Mouse (Mus musculus) intestine, embryonic 14.5 days (tissue): ENCODE data around the gene Ncf4. TPM values are rescaled to one million over a fixed set of nuclear protein-coding genes. Genes with fewer than 3 reads are reported as not detected.

Experiments
- ATAC-seq: fragments of 200-750 bp; cut with Nextera tagmentation; replicated peaks from 2 replicates; pipeline ENCODE4 v1.8.0; 2017; ENCODE audit warnings: low read depth, moderate number of reproducible peaks, moderate TSS enrichment, moderate library complexity; ENCODE audit not compliant: low FRiP score, low TSS enrichment
- DNase-seq: peaks from one replicate; pipeline ENCODE4 v3.0.0-alpha.2; 2018; ENCODE audit warnings: low spot score
- H3K27ac ChIP-seq: fragments of 300-500 bp; sonication (generic); 2 replicates; pipeline ENCODE4 v1.5.1; 2014; ENCODE audit warnings: low read depth, mild to moderate bottlenecking, control low read depth
- H3K27me3 ChIP-seq: fragments of 300-500 bp; sonication (generic); replicated peaks from 2 replicates; pipeline ENCODE4 v1.6.1; 2014; ENCODE audit warnings: low read length, control low read depth; ENCODE audit not compliant: control insufficient read depth, insufficient read depth
- H3K36me3 ChIP-seq: fragments of 300-500 bp; sonication (generic); 2 replicates; pipeline ENCODE4 v1.6.1; 2014; ENCODE audit warnings: low read length, control low read depth; ENCODE audit not compliant: control insufficient read depth, insufficient read depth
- H3K4me1 ChIP-seq: fragments of 300-500 bp; sonication (generic); replicated peaks from 2 replicates; pipeline ENCODE4 v1.6.1; 2014; ENCODE audit warnings: low read length, control low read depth, mixed read lengths; ENCODE audit not compliant: control insufficient read depth, insufficient read depth
- H3K4me2 ChIP-seq: fragments of 300-500 bp; sonication (generic); 2 replicates; pipeline ENCODE4 v1.6.1; 2014; ENCODE audit warnings: low read length
- H3K4me3 ChIP-seq: fragments of 300-500 bp; sonication (generic); 2 replicates; pipeline ENCODE4 v1.5.1; 2014; ENCODE audit warnings: low read depth, low read length, control low read depth, mixed read lengths
- H3K9ac ChIP-seq: fragments of 300-500 bp; sonication (generic); 2 replicates; pipeline ENCODE4 v1.6.1; 2014; ENCODE audit warnings: mild to moderate bottlenecking, low read length
- H3K9me3 ChIP-seq: fragments of 300-500 bp; sonication (generic); 2 replicates; pipeline ENCODE4 v1.6.1; 2016; ENCODE audit warnings: low read length, control low read depth; ENCODE audit not compliant: control insufficient read depth
- WGBS: fragments of 180-500 bp; shearing (Covaris S2); extraction: QIAGEN DNeasy Blood & Tissue Kit; methylation state at CpG from one replicate; pipeline ENCODE4 v1.1.7; 2014; 5-methylcytosine and 5-hydroxymethylcytosine counted together
- polyA plus RNA-seq: library from polyadenylated mRNA; unstranded; fragments of >200 nt; fragmentation: Nextera tagmentation; extraction: Ambion mirVana; gene quantifications from 2 replicates; pipeline ENCODE4 v1.2.1, GENCODE M21; 2014

Gene Ncf4
- polyA plus RNA-seq, 1 experiment from 2014 or later = 4.1 TPM

DNA sequence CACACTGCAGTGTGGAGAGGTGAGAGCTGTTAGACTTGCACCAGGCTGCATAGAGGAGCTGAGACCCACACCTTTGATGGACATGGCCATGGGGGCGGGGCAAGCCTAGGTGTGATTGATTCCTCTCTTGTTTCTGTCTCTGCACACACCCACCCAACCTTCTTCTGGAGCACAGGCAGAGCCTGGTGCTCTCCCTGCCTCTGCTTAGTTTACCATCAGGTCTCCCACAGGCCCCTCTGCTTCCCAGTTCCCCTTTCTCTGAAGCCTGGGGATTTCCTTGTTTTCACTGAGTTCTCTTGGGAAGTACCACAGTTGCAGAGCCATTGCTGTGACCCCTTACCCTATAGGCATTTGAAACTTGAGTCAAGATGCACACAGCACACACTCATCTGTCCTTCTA lies 54.0 kb downstream of the Ncf4 start:
- Histone ChIP-seq H3K9me3 (no peaks in the 10 kb centered on the region), H3K9ac (no peak overlapping the region), H3K4me2 (no peak overlapping the region), H3K27me3 (no peaks in the 10 kb centered on the region), H3K4me3 (no peak overlapping the region), H3K4me1 (no peaks in the 10 kb centered on the region), H3K27ac (no peak overlapping the region), H3K36me3 (no peaks in the 10 kb centered on the region)
- WGBS = 79% methylated on average over 1 of the region's 1 CpGs
- no peak for DNase-seq
- ATAC-seq = no peak

DNA sequence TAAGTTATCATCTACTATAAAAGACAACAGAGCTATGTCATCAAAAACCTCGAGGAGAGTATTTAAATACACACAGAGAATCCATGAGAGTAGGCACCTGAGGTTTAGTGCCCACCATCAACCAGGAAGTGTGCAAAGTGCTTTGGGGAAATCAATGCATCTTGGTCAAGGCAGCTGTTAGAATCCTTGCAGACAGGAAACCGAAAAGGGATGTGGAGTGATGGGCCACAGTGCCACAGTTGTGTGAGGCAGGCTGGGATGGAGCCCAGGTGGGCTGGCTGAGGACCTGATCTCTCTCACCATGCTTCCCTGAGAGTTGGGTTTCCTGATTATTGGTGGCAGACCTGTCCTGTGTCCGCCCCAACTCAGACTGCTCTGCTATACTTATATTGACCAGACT lies 55.0 kb downstream of the Ncf4 start:
- no peaks in the 10 kb centered on the region for H3K27me3 ChIP-seq
- H3K4me1 ChIP-seq = no peaks in the 10 kb centered on the region
- H3K4me3 ChIP-seq = no peak overlapping the region
- ATAC-seq (no peak), DNase-seq (no peak)
- no peaks in the 10 kb centered on the region for H3K9me3 ChIP-seq
- no peak overlapping the region for H3K27ac ChIP-seq
- 74% methylated on average over 3 of the region's 3 CpGs for WGBS
- no peak overlapping the region for H3K4me2 ChIP-seq
- no peaks in the 10 kb centered on the region for H3K36me3 ChIP-seq
- H3K9ac ChIP-seq = no peak overlapping the region

DNA sequence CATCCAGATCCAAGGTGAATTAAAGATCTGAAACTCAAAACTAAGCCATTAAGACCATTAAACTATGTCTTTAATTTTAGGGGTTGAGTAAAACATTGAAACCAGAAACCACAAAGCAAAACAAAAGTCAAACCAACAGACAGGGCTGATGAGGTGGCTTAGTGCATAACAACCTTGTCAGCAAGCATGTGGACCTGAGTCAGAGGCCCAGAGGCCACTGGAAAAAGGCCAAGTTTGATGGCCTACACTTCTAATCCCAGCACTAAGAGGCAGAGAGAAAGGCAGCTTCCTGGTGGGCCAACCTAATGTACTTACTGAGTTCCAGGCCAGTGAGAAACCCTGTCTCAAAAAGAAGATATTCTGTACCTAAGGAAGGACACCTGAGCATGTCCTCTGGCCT lies 56.2 kb downstream of the Ncf4 start:
- ATAC-seq (no peak), DNase-seq (no peak)
- no peaks in the 10 kb centered on the region for H3K9me3 ChIP-seq
- no peaks in the 10 kb centered on the region for H3K36me3 ChIP-seq
- no peak overlapping the region for H3K4me3 ChIP-seq
- no peaks in the 10 kb centered on the region for H3K4me1 ChIP-seq
- H3K27me3 ChIP-seq = peaks cover 4% of the 10 kb centered on the region; the same call in 1 of the 2 replicates
- H3K27ac ChIP-seq = no peak overlapping the region
- no peak overlapping the region for H3K9ac ChIP-seq
- H3K4me2 ChIP-seq = no peak overlapping the region

DNA sequence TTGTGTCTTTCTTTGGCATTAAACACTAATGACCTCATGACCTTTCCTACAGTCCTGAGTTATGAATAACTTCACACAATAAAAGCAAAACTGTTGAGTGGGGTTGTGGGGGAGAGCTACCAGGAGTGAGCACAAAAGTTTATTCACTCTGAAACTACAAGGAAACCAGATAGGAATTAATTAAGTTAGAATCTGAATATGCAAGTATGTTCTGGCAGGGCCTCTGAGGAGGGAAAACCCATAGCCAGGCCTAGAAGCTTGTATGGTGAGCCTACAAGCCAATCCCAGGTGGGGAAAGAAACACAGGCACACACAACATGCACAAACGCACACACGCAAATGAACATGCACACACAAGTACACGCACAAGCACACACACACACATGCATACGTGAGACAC lies 58.1 kb downstream of the Ncf4 start:
- Histone ChIP-seq H3K27me3 (peaks cover 4% of the 10 kb centered on the region; the same call in 1 of the 2 replicates), H3K4me1 (no peaks in the 10 kb centered on the region), H3K9me3 (no peaks in the 10 kb centered on the region), H3K36me3 (no peaks in the 10 kb centered on the region), H3K9ac (no peak overlapping the region), H3K4me3 (no peak overlapping the region), H3K4me2 (no peak overlapping the region), H3K27ac (no peak overlapping the region)
- no peak for DNase-seq
- no peak for ATAC-seq
- WGBS = 96% methylated on average over 4 of the region's 4 CpGs

DNA sequence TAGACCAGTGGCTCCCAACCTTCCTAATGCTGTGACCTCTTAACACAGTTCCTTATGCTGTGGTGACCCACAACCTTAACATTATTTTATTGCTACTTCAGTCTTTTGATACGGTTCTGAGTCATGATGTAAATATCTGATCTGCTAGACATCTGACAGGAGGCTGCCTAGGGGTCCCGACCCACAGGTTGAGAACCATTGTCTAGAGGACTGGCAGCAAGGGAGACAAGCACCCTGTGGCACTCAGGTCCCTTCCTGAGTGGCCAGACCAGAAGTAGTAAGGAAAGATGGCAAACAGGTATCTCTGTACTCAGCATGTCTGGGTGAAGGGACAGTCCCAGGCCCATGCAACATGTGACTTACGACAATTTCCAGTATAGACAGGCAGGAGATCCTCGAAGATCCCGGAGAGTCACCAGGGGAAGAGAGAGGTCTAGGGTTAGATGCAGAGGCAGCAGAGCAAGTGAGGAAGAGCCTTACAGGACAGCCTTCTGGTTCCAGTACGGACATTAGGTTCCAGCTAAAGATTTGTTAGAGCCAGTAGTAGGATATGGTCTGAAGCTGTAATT lies 59.1 kb downstream of the Ncf4 start:
- Histone ChIP-seq H3K4me3 (no peak overlapping the region), H3K9ac (no peak overlapping the region), H3K36me3 (no peaks in the 10 kb centered on the region), H3K4me2 (no peak overlapping the region), H3K27ac (no peak overlapping the region), H3K4me1 (no peaks in the 10 kb centered on the region), H3K9me3 (no peaks in the 10 kb centered on the region), H3K27me3 (peaks cover 4% of the 10 kb centered on the region; the same call in 1 of the 2 replicates)
- 80% methylated on average over 6 of the region's 6 CpGs for WGBS
- no peak for ATAC-seq
- DNase-seq = no peak

DNA sequence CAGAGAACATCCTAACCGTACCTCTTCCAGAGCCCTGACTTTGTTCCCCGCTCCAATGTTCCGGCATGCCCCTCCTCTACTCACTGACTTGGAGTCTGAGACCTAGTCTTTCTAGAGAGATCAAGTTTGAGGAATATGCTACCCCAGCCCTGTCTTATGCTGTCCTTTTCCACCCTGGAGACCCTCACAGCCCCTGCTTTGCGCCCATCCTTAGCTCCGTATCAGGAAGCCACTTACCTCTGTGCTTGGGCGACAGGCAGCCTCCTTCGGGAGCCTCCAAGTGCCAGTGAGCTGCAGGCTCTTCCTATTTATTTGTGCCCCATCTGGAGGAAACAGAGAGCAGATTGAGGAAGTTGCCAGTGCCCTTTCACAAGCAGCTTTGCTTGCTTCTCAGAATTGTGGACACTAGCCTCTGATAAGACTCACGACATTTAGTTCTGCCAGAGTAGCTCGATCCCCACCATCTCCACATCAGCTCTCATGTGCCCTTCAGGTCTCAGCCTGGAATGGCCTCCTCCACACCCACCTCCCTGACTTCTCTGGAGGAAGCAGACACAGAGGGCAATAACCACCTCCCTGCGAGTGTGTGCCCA lies 60.8 kb downstream of the Ncf4 start, which contains the start of gene Csf2rb2:
TSS of gene Csf2rb2 (minus strand) at position 381 of the 593 bp plus-strand sequence.
- Histone ChIP-seq H3K4me3 (no peak within 1 kb of the TSS), H3K27me3 (peaks cover 4% of the 10 kb centered on the region; the same call in 1 of the 2 replicates), H3K9ac (no peak within 1 kb of the TSS), H3K36me3 (no peaks in the 10 kb centered on the region), H3K4me1 (0 out of 2 replicates have a peak, but pooled peaks cover 5% of the 10 kb centered on the region), H3K9me3 (no peaks in the 10 kb centered on the region), H3K4me2 (no peak within 1 kb of the TSS), H3K27ac (no peak within 1 kb of the TSS)
- ATAC-seq = no peak
- WGBS = 84% methylated on average over 10 of the region's 10 CpGs
- DNase-seq = no peak

DNA sequence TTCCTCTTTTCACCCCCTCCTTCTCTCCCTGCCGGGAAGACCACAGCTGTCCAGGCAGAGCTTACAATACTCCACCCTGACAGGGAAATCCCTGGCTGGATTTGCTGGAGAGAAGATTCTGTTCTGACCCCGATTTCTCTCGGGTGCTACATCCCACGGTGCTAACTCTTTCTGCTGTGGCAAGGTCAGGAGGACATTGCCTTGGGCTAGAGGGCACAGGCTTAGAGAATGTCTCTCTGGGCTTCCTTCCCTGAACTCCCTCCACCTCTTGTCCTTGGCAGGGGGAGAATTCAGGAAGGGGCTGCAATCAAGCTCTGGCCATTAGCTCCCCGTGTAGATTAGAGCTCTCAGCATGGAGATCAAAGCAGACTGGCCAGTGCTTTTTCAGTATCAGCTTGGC lies 65.3 kb downstream of the Ncf4 start:
- H3K27ac ChIP-seq = no peak overlapping the region
- 24% methylated on average over 5 of the region's 5 CpGs for WGBS
- no peaks in the 10 kb centered on the region for H3K36me3 ChIP-seq
- no peak for ATAC-seq
- DNase-seq = no peak
- H3K27me3 ChIP-seq = peaks cover 4% of the 10 kb centered on the region; the same call in 1 of the 2 replicates
- H3K9me3 ChIP-seq = no peaks in the 10 kb centered on the region
- no peak overlapping the region for H3K9ac ChIP-seq
- no peak overlapping the region for H3K4me3 ChIP-seq
- no peak overlapping the region for H3K4me2 ChIP-seq
- H3K4me1 ChIP-seq = 0 out of 2 replicates have a peak, but pooled peaks cover 5% of the 10 kb centered on the region

DNA sequence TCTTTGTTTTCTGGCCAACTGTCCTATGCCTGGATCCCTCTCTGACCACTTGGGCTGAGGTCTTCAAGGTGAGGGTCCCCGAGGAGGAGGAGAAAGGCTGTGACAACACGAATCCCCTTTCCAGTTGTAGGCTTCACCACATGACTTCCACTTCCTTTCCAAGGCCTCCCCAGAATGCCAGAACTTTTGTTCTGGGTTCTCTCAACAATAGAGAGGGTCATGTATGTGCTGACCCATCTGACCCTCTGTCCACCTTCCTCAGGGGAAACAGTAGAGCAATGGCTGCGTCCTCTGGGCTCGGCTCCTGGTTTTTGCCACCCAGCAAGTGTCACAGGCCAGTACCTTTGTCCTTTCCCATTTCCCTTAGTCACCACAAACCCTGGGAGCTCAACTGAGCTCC lies 66.4 kb downstream of the Ncf4 start:
- Histone ChIP-seq H3K27me3 (no peaks in the 10 kb centered on the region; the same call in 1 of the 2 replicates), H3K4me2 (no peak overlapping the region), H3K9ac (no peak overlapping the region), H3K36me3 (no peaks in the 10 kb centered on the region), H3K4me3 (no peak overlapping the region), H3K4me1 (0 out of 2 replicates have a peak, but pooled peaks cover 5% of the 10 kb centered on the region), H3K9me3 (no peaks in the 10 kb centered on the region), H3K27ac (no peak overlapping the region)
- WGBS = 76% methylated on average over 4 of the region's 4 CpGs
- no peak for ATAC-seq
- no peak for DNase-seq
